ENCODE assay signal across 8 mouse cellular contexts in genomic region chr6:48016090-48016521, GRCm38 (mm10). TPM values are rescaled to one million over a fixed set of nuclear protein-coding genes. Genes with fewer than 3 reads are reported as not detected.
A peak's percentile ranks its signal among the peaks of the same experiment; 100 is the strongest.
DNase-seq lines count a peak whose midpoint lies in the region.

No protein-coding gene starts in this region.

- WGBS in midbrain, embryonic 10.5 days: under 1% methylated on average over 24 of the region's 24 CpGs

- H3K4me1 ChIP-seq in midbrain, embryonic 10.5 days: peaks cover 17% of the 10 kb centered on the region

- peak overlapping the region; percentile 84 for H3K27ac ChIP-seq in midbrain, embryonic 10.5 days (replicated peaks)

- intact Hi-C loops in left cerebral cortex, postnatal 4 days (cut with DNase I): no loop called here

- peaks cover 4% of the 10 kb centered on the region; the same call in 1 of the 2 replicates for H3K36me3 ChIP-seq in midbrain, embryonic 10.5 days

- H3K4me3 ChIP-seq in midbrain, embryonic 10.5 days: peak overlapping the region; percentile 61

- H3K27me3 ChIP-seq in midbrain, embryonic 10.5 days (ENCODE audit: low read depth, poor library complexity, severe bottlenecking): no peaks in the 10 kb centered on the region

- DNase-seq in adrenal gland, adult 2 months: peak; percentile 77
- DNase-seq in cerebellum, postnatal 4 days (ENCODE audit: low spot score in 2 of 2): peak; percentile 63 to 84
- DNase-seq in gastrocnemius, postnatal 25 days: peak; percentile 74
- peak; percentile 75 for DNase-seq in induced T-regulatory cell, adult 2 months (ENCODE audit: low read depth)
- DNase-seq in left cerebral cortex, postnatal 4 days: peak; percentile 83
- DNase-seq in midbrain, embryonic 10.5 days (ENCODE audit: low spot score): peak; percentile 79
- DNase-seq in skeletal muscle tissue, adult 2 months (ENCODE audit: low read depth, low spot score): peak; percentile 34
- DNase-seq in adipocyte (ENCODE audit: low spot score): no peak

- no peaks in the 10 kb centered on the region for H3K9me3 ChIP-seq in midbrain, embryonic 10.5 days (replicated peaks)

RNA-seq across cellular contexts. Expression of gene Zfp777, which starts 32.6 kb away (rescaled TPM):
- 10 to 100 TPM; 20.1 to 24.3 TPM for total RNA-seq in adrenal gland, adult 2 months (2021)
- polyA plus RNA-seq in adrenal gland, adult 2 months (2012; rRNA removed): 20.3 and 23.4 TPM in 2 replicates
- 10 to 100 TPM; 12.6 to 16.2 TPM for total RNA-seq in gastrocnemius, postnatal 25 days (2021)
- total RNA-seq in left cerebral cortex, postnatal 4 days (2021): 10 to 100 TPM; 35.5 to 43.4 TPM
- 9.6 and 10.5 TPM in 2 replicates for polyA plus RNA-seq in midbrain, embryonic 10.5 days (2016; fragmentation: Nextera tagmentation; extraction: Ambion mirVana)
